Mouse (Mus musculus) erythroblast, adult 5-6 weeks (primary cell): Measurements from ENCODE around the gene Cops9. TPM values are rescaled to one million over a fixed set of nuclear protein-coding genes. Genes with fewer than 3 reads are reported as not detected.
A peak's percentile ranks its signal among the peaks of the same experiment; 100 is the strongest.

Experiments used
- ATAC-seq: replicated peaks from 2 replicates; pipeline ENCODE4 v1.8.0; 2016; ENCODE audit warnings: moderate number of reproducible peaks, mild to moderate bottlenecking, moderate TSS enrichment, inconsistent platforms; ENCODE audit not compliant: poor library complexity, low FRiP score, severe bottlenecking
- total RNA-seq, 2 experiments: library from RNA; stranded (forward) in 1 of 2; stranded (reverse) in 1 of 2; fragments of 150-400 nt in 1 of 2; fragments of 200-764, 138-1000 nt in 1 of 2; gene quantifications; 2 replicates each; pipeline versions ENCODE4 v1.2.3 to v1.2.4; 2015 to 2017; ENCODE audit warnings: low replicate concordance in 2 of 2

The Cops9 gene
- 37.2 and 48.6 TPM in 2 replicates for total RNA-seq (2015; ENCODE audit: low replicate concordance)
- 8.2 and 24.3 TPM in 2 replicates for total RNA-seq (2017; ENCODE audit: low replicate concordance)

- ATAC-seq: peak; percentile 95
Observed at GRCm38 (mm10) chr1:92641514-92642272, at the start of gene Cops9. TSS of gene Cops9 (minus strand) at chr1:92641985.

GRCm38 (mm10) chr1:92691166-92691844 is 49.5 kb upstream of the Cops9 start:
- ATAC-seq: peak; percentile 41

- no peak for ATAC-seq
Observed at GRCm38 (mm10) chr1:92686994-92687393, 45.2 kb upstream of the Cops9 start.

GRCm38 (mm10) chr1:92683151-92683550 is 41.4 kb upstream of the Cops9 start:
- no peak for ATAC-seq

- no peak for ATAC-seq
Observed at GRCm38 (mm10) chr1:92680668-92681603, 39.2 kb upstream of the Cops9 start.

GRCm38 (mm10) chr1:92678757-92679156 is 37.0 kb upstream of the Cops9 start:
- ATAC-seq: no peak

GRCm38 (mm10) chr1:92676676-92676975 is 34.8 kb upstream of the Cops9 start:
- no peak for ATAC-seq

GRCm38 (mm10) chr1:92675932-92676675 is 34.3 kb upstream of the Cops9 start:
- no peak for ATAC-seq

GRCm38 (mm10) chr1:92673258-92673782 is 31.5 kb upstream of the Cops9 start:
- ATAC-seq: no peak

- no peak for ATAC-seq
Observed at GRCm38 (mm10) chr1:92671326-92671725, 29.5 kb upstream of the Cops9 start.

- no peak for ATAC-seq
Observed at GRCm38 (mm10) chr1:92669430-92669829, 27.6 kb upstream of the Cops9 start.

GRCm38 (mm10) chr1:92667106-92667505 is 25.3 kb upstream of the Cops9 start:
- ATAC-seq: no peak

GRCm38 (mm10) chr1:92659392-92659791 is 17.6 kb upstream of the Cops9 start:
- ATAC-seq: no peak

GRCm38 (mm10) chr1:92657025-92657820 is 15.4 kb upstream of the Cops9 start:
- no peak for ATAC-seq

GRCm38 (mm10) chr1:92654676-92655075 is 12.9 kb upstream of the Cops9 start:
- ATAC-seq: no peak

- no peak for ATAC-seq
Observed at GRCm38 (mm10) chr1:92653179-92653578, 11.4 kb upstream of the Cops9 start.

GRCm38 (mm10) chr1:92651467-92651866 is 9.7 kb upstream of the Cops9 start:
- ATAC-seq: no peak

GRCm38 (mm10) chr1:92648673-92649072 is 6.9 kb upstream of the Cops9 start, which contains the start of gene Otos:
TSS of gene Otos (minus strand) at chr1:92648841.
- ATAC-seq: no peak

GRCm38 (mm10) chr1:92648197-92648596 is 6.4 kb upstream of the Cops9 start:
- ATAC-seq: no peak
